Mouse (Mus musculus): ENCODE results near the gene Rpl34. TPM values are rescaled to one million over a fixed set of nuclear protein-coding genes. Genes with fewer than 3 reads are reported as not detected.

Rpl34 gene
- 833 and 930 TPM in 2 replicates for polyA plus RNA-seq (2015; fragmentation: Nextera tagmentation; extraction: Ambion mirVana)

GRCm38 (mm10) chr3:130730189-130730653 lies at the start of gene Rpl34:
Rpl34 (minus strand) TSS chr3:130730398.
- peak; percentile 99 for ATAC-seq (ENCODE audit: borderline replicate concordance, extremely low read depth, low FRiP score, low TSS enrichment)
- no peaks in the 10 kb centered on the region for H3K9me3 ChIP-seq
- WGBS, result 0% methylated on average over 42 of the region's 45 CpGs
- H3K36me3 ChIP-seq, result peaks cover 37% of the 10 kb centered on the region
- H3K4me3 ChIP-seq, result peak within 1 kb of the TSS; percentile 98
- peaks cover 22% of the 10 kb centered on the region for H3K4me1 ChIP-seq
- H3K4me2 ChIP-seq, result peak within 1 kb of the TSS; percentile 69
- H3K9ac ChIP-seq, result peak within 1 kb of the TSS; percentile 98
- peak within 1 kb of the TSS; percentile 82 for H3K27ac ChIP-seq
- H3K27me3 ChIP-seq, result no peaks in the 10 kb centered on the region

GRCm38 (mm10) chr3:130768172-130768571 lies 38.0 kb upstream of the Rpl34 start:
- H3K9me3 ChIP-seq, result no peaks in the 10 kb centered on the region
- no peaks in the 10 kb centered on the region for H3K36me3 ChIP-seq
- no peak overlapping the region for H3K9ac ChIP-seq
- no peak overlapping the region for H3K27ac ChIP-seq
- H3K4me1 ChIP-seq, result no peaks in the 10 kb centered on the region
- H3K27me3 ChIP-seq, result no peaks in the 10 kb centered on the region
- no peak overlapping the region for H3K4me3 ChIP-seq
- ATAC-seq (ENCODE audit: borderline replicate concordance, extremely low read depth, low FRiP score, low TSS enrichment), result no peak
- H3K4me2 ChIP-seq, result no peak overlapping the region
- 69% methylated on average over 3 of the region's 3 CpGs for WGBS

GRCm38 (mm10) chr3:130764091-130764490 lies 33.9 kb upstream of the Rpl34 start:
- Histone ChIP-seq H3K4me3 (no peak overlapping the region), H3K9me3 (no peaks in the 10 kb centered on the region), H3K4me1 (0 out of 2 replicates have a peak, but pooled peaks cover 3% of the 10 kb centered on the region), H3K27me3 (no peaks in the 10 kb centered on the region), H3K36me3 (no peaks in the 10 kb centered on the region), H3K9ac (no peak overlapping the region), H3K4me2 (no peak overlapping the region), H3K27ac (no peak overlapping the region)
- 68% methylated on average over 5 of the region's 5 CpGs for WGBS
- ATAC-seq (ENCODE audit: borderline replicate concordance, extremely low read depth, low FRiP score, low TSS enrichment), result no peak

GRCm38 (mm10) chr3:130760711-130761435 lies 30.7 kb upstream of the Rpl34 start:
- 0 out of 2 replicates have a peak, but pooled peaks cover 3% of the 10 kb centered on the region for H3K4me1 ChIP-seq
- H3K4me3 ChIP-seq, result no peak overlapping the region
- 44% methylated on average over 24 of the region's 24 CpGs for WGBS
- no peak overlapping the region for H3K27ac ChIP-seq
- H3K36me3 ChIP-seq, result no peaks in the 10 kb centered on the region
- no peaks in the 10 kb centered on the region for H3K9me3 ChIP-seq
- no peak for ATAC-seq (ENCODE audit: borderline replicate concordance, extremely low read depth, low FRiP score, low TSS enrichment)
- H3K27me3 ChIP-seq, result no peaks in the 10 kb centered on the region
- peak overlapping the region; percentile 32; the same call in 1 of the 2 replicates for H3K4me2 ChIP-seq
- H3K9ac ChIP-seq, result no peak overlapping the region

- no peaks in the 10 kb centered on the region for H3K9me3 ChIP-seq
- H3K27me3 ChIP-seq, result no peaks in the 10 kb centered on the region
- 0 out of 2 replicates have a peak, but pooled peaks cover 3% of the 10 kb centered on the region for H3K4me1 ChIP-seq
- no peak overlapping the region for H3K4me3 ChIP-seq
- no peak overlapping the region for H3K27ac ChIP-seq
- no peak for ATAC-seq (ENCODE audit: borderline replicate concordance, extremely low read depth, low FRiP score, low TSS enrichment)
- H3K4me2 ChIP-seq, result no peak overlapping the region
- WGBS, result 81% methylated on average over 15 of the region's 15 CpGs
- no peaks in the 10 kb centered on the region for H3K36me3 ChIP-seq
- no peak overlapping the region for H3K9ac ChIP-seq
Observed at GRCm38 (mm10) chr3:130758157-130758841, 28.1 kb upstream of the Rpl34 start.

GRCm38 (mm10) chr3:130757117-130757852 lies 27.1 kb upstream of the Rpl34 start:
- Histone ChIP-seq H3K9ac (no peak overlapping the region), H3K36me3 (no peaks in the 10 kb centered on the region), H3K4me1 (0 out of 2 replicates have a peak, but pooled peaks cover 3% of the 10 kb centered on the region), H3K4me3 (no peak overlapping the region), H3K27ac (no peak overlapping the region), H3K27me3 (no peaks in the 10 kb centered on the region), H3K4me2 (no peak overlapping the region), H3K9me3 (no peaks in the 10 kb centered on the region)
- WGBS, result 77% methylated on average over 8 of the region's 8 CpGs
- ATAC-seq (ENCODE audit: borderline replicate concordance, extremely low read depth, low FRiP score, low TSS enrichment), result no peak

- ATAC-seq (ENCODE audit: borderline replicate concordance, extremely low read depth, low FRiP score, low TSS enrichment), result no peak
- Histone ChIP-seq H3K4me3 (no peak overlapping the region), H3K9me3 (no peaks in the 10 kb centered on the region), H3K4me1 (no peaks in the 10 kb centered on the region), H3K4me2 (no peak overlapping the region), H3K36me3 (no peaks in the 10 kb centered on the region), H3K9ac (no peak overlapping the region), H3K27me3 (no peaks in the 10 kb centered on the region), H3K27ac (no peak overlapping the region)
- 82% methylated on average over 3 of the region's 3 CpGs for WGBS
Observed at GRCm38 (mm10) chr3:130749206-130749605, 19.0 kb upstream of the Rpl34 start.

GRCm38 (mm10) chr3:130746673-130747619 lies 16.7 kb upstream of the Rpl34 start:
- no peak overlapping the region for H3K27ac ChIP-seq
- no peak for ATAC-seq (ENCODE audit: borderline replicate concordance, extremely low read depth, low FRiP score, low TSS enrichment)
- H3K4me1 ChIP-seq, result no peaks in the 10 kb centered on the region
- no peaks in the 10 kb centered on the region for H3K27me3 ChIP-seq
- H3K9ac ChIP-seq, result no peak overlapping the region
- H3K9me3 ChIP-seq, result no peaks in the 10 kb centered on the region
- H3K4me3 ChIP-seq, result no peak overlapping the region
- H3K4me2 ChIP-seq, result no peak overlapping the region
- 73% methylated on average over 10 of the region's 10 CpGs for WGBS
- H3K36me3 ChIP-seq, result no peaks in the 10 kb centered on the region

- H3K9ac ChIP-seq, result no peak overlapping the region
- no peak for ATAC-seq (ENCODE audit: borderline replicate concordance, extremely low read depth, low FRiP score, low TSS enrichment)
- no peaks in the 10 kb centered on the region for H3K4me1 ChIP-seq
- no peaks in the 10 kb centered on the region for H3K27me3 ChIP-seq
- no peaks in the 10 kb centered on the region for H3K9me3 ChIP-seq
- no peak overlapping the region for H3K4me3 ChIP-seq
- no peak overlapping the region for H3K27ac ChIP-seq
- no peaks in the 10 kb centered on the region for H3K36me3 ChIP-seq
- peak overlapping the region; percentile 6; the same call in 1 of the 2 replicates for H3K4me2 ChIP-seq
- WGBS, result 33% methylated on average over 21 of the region's 21 CpGs
Observed at GRCm38 (mm10) chr3:130737652-130738361, 7.6 kb upstream of the Rpl34 start.

- no peaks in the 10 kb centered on the region for H3K9me3 ChIP-seq
- H3K9ac ChIP-seq, result no peak overlapping the region
- H3K36me3 ChIP-seq, result no peaks in the 10 kb centered on the region
- WGBS, result 41% methylated on average over 4 of the region's 4 CpGs
- no peak overlapping the region for H3K27ac ChIP-seq
- no peak overlapping the region for H3K4me2 ChIP-seq
- H3K4me1 ChIP-seq, result no peaks in the 10 kb centered on the region
- ATAC-seq (ENCODE audit: borderline replicate concordance, extremely low read depth, low FRiP score, low TSS enrichment), result no peak
- H3K27me3 ChIP-seq, result no peaks in the 10 kb centered on the region
- H3K4me3 ChIP-seq, result no peak overlapping the region
Observed at GRCm38 (mm10) chr3:130736758-130737157, 6.6 kb upstream of the Rpl34 start.
